Mouse (Mus musculus): ENCODE data around the gene Serinc3.

DNA sequence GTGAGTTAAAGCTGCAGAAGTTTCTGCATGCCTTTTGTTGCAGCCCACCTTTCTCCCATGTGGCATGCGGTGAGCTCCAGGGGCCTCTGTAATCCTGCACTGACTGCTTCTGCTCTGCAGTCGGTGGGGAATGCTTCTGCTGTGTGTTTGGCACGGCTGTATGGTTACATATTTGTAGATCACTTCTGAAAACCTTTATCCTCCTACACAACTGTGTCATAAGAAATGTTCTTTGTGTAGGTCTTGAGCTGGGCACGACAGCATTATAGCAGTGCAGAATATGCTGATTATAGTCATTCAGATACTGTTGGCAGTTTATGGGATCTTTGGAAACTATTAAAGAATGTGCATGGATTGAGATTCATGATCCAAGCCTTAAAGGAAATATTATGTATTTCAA lies 40.4 kb upstream of the Serinc3 start:
- TF ChIP-seq CTCF (IDR thresholded peaks at IDR 0.05; ENCODE audit: low read depth) (no peak), EP300 (IDR thresholded peaks at IDR 0.05; ENCODE audit: low read depth) (no peak)
